Mouse (Mus musculus): ENCODE measurements around the gene Ube2k. TPM values are rescaled to one million over a fixed set of nuclear protein-coding genes. Genes with fewer than 3 reads are reported as not detected.

Gene Ube2k
- polyA plus RNA-seq, 2 experiments from 2014 or later: 97.1 to 108 TPM

DNA sequence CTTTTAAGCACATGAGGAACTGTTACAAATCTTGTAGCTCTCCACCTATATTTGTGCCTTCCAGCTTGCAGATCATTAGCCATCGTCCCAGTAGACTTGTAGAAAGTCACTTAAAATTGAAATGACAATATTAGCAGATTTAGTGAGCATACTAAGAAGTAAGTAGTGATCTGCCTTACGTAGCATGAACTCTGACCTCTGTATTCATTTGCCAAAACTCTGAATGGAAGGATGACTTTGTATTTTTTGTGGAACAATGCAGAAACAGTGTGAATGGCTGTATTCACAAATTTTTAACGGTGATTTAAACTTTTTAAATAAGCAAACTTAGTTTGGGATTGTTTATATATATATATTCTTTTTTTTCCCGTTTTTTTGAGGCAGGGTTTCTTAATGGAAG, 1.8 kb downstream of the Ube2k start:
- no peak for ATAC-seq

DNA sequence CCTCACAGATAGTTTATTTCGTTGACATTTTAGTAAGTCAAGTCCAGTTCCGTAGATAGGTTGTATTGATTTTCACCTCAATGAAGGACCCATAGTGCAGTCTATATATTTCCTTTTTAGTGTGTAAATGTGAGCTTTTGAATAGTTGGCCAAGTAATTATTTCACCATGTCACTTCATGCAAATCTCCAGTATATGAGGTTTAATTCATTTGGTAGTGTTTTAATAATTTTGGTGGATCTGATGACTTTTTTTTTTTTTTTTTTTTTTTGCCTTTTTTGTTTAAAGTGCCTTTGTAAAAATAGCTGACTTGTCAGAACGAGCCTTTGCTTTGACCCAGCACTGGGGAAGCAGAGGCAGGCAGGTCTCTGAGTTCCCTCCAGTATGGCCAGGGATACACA, 2.8 kb downstream of the Ube2k start:
- no peak for ATAC-seq

DNA sequence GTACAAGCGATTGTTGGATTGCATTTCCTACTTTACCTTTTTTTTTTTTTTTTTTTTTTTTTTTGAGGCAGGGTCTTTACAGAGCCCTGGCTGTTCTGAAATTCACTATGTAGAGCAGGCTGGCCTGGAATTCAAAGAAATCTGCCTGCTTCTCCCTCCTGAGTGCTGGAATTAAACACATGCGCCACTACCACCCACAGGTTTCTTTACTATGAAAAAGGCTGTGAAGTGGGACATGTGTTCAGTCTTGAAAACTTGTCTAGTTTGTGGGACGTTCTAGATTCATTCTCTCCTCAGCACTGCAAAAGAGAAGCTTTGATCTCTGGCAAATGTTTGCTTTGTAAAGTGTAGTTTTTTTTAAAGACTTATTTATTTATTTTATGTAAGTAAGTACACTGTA, 4.9 kb downstream of the Ube2k start:
- ATAC-seq: no peak

GRCm38 (mm10) chr5:65543491-65543890, 6.5 kb downstream of the Ube2k start:
- ATAC-seq: no peak

- no peak for ATAC-seq
These were observed 7.6 kb downstream of the Ube2k start for GRCm38 (mm10) chr5:65544616-65545015.

GRCm38 (mm10) chr5:65549677-65550076, 12.6 kb downstream of the Ube2k start:
- no peak for ATAC-seq

- ATAC-seq: no peak
These were observed 20.1 kb downstream of the Ube2k start for GRCm38 (mm10) chr5:65557109-65557508.

- no peak for ATAC-seq
These were observed 24.3 kb downstream of the Ube2k start for GRCm38 (mm10) chr5:65561125-65561893.

- ATAC-seq: no peak
These were observed 28.5 kb downstream of the Ube2k start for GRCm38 (mm10) chr5:65565486-65565885.

- ATAC-seq: no peak
These were observed 37.8 kb downstream of the Ube2k start for GRCm38 (mm10) chr5:65574876-65575275.

GRCm38 (mm10) chr5:65575896-65576295, 38.9 kb downstream of the Ube2k start:
- no peak for ATAC-seq

DNA sequence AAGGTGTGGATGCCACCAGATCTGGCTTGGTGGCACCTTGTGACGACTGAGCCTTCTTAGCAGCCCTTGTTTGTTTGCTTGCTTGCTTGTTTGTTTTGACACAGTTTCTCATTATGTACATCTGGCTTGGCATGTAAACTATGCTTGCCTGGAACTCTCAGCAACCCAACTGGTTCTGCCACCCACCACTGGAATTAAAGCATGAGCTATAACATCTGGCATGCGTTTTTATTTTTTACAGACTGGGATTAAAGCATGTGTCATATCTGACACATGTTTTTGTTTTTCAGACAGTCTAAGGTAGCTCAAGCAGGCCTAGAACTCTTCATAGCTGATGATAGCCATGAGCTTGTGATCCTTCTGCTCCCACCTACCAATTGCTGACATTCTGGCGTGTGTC, 41.5 kb downstream of the Ube2k start:
- no peak for ATAC-seq

GRCm38 (mm10) chr5:65586291-65586690, 49.3 kb downstream of the Ube2k start:
- no peak for ATAC-seq

DNA sequence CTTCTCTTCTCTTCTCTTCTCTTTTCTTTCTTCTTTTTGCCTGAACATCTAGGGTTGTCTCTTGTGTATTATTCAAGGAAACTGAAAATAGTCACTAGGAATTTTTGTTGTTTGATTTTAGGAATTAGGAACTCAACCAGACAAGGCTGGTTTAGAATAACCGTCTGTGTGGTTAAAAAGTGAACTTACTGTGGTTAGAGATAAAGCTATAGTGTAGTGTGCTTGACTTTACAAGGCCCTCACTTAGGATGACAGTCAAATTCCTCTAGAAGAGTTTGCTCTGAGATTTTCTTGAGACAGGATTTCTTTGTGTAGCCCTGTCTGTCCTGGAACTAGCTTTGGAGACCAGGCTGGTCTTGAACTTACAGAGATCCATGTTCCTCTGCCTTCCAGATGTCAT, 53.2 kb downstream of the Ube2k start:
- no peak for ATAC-seq

DNA sequence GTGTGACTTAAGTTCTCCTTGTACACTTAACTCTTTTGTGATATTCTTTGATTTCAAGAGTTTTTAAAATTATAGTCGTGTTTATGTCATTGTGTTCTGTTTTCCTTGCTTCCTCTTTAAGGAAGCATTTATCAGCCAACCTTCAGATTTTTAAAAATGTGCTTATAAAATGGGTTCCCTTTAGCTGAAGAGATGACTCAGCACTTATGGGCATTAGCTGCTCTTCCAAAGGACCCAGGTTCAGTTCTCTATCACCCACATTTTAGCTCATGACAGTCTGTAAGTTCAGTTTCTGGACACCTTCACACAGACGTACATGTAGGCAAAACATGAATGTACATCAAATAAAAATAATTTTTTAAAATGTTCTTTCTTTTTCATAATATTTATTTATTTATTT, 55.4 kb downstream of the Ube2k start:
- ATAC-seq: no peak

- ATAC-seq: no peak
These were observed 62.6 kb downstream of the Ube2k start for GRCm38 (mm10) chr5:65599681-65600080.

DNA sequence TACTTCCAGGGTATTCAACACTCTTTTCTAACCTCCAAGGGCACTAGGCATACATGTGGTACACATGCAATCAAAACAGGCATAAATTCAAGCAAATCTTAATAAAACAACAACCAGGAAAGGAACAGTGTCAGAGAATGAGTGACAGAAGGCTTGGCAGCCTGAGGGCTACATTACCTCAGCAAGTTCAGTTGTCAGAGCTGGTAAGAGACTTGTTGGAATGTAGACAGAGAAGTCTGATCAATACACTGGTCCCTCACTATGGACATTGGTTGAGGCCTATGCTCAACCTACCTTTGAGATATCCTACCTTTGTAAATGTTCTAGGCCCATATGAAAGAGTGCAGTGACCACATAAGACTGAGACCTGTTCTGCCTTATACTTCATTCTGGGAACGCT, 69.8 kb downstream of the Ube2k start:
- ATAC-seq: no peak

GRCm38 (mm10) chr5:65609769-65610168, 72.7 kb downstream of the Ube2k start:
- no peak for ATAC-seq

GRCm38 (mm10) chr5:65610541-65610940, 73.5 kb downstream of the Ube2k start:
- ATAC-seq: no peak

GRCm38 (mm10) chr5:65613152-65613924, 76.3 kb downstream of the Ube2k start:
- peak; percentile 56 for ATAC-seq

- no peak for ATAC-seq
These were observed 87.3 kb downstream of the Ube2k start for GRCm38 (mm10) chr5:65624340-65624739.

- ATAC-seq: no peak
These were observed 101.9 kb downstream of the Ube2k start for GRCm38 (mm10) chr5:65638896-65639295.
